Mouse (Mus musculus) telencephalon, adult 2 months (tissue): ENCODE results near the gene Tas2r138.
A peak's percentile ranks its signal among the peaks of the same experiment; 100 is the strongest.
"Not testable (repeated sequence)": the region's sequence is repeated elsewhere in the genome, so short reads cannot be mapped to it uniquely, and the experiment has no call there.

Experiments
- DNase-seq: peaks from one replicate; pipeline ENCODE4 v3.0.0-alpha.2; 2011; ENCODE audit warnings: low read depth, low spot score

Gene Tas2r138

DNA sequence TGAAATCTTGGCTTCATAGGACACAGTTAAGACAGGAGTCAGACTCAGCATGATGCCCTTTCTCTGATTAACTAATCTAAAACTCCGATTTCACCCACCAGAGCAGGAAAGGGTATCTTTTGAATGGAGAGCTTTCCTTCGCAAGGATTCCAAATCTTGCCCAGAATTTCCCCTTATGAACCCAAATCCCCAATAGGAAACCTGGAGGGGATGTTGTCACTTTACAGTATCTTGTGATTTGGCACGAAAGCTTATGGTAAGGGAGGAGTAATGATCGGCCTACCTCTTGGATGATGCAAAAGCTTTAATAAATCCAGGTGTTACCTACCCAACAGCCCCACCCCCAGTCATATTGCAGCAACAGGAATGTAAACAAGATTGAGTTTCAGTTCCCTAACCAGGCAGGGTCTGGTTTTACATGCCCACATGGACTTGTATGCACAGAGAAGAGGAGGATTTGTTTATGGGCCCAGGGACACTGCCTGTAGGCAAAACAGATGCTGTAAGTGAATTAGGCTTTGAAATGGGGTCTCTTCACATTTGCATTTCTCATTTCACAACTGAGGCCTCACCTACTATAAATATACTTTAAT is at the start of gene Tas2r138:
TSS of gene Tas2r138 (minus strand) at position 51 of the 593 bp plus-strand sequence.
- no peak for DNase-seq

DNA sequence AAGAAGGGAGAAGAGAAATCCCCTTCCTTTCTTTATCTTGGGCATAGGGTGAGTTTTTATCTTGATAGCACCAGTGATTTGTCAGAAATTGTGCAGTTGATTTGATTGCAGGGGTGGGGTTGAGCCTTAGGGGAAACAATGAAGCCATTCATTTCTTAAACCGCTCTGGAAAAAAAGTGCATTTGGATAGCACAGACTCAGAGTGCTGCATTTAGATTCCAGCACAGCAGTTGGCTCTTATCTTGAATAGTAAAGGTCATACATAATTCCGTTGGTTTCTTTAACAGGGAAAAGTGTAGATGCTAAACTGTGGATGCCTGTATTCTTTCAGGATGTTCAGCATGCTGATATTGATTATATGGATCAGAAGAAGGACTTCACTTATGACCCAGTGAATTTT is 47.8 kb upstream of the Tas2r138 start:
- peak; percentile 1 for DNase-seq

DNA sequence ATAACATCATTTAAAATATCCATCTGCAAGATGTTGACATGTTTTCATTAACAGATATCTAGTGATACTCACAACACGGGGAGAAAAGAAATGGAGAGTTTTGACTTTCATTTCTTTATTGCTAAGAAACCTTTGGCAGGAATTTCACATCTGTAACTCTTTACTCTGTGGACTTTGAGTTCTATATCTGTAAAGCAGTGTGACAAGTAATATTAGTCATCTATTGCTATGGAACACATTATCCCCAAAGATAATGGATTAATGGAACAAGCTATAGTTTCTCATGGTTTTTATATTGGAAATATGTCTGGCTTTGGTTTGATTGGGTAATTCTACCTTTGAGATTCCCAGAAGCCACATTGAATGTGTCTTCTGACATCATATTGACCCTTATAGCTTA is 37.8 kb upstream of the Tas2r138 start:
- DNase-seq = no peak

DNA sequence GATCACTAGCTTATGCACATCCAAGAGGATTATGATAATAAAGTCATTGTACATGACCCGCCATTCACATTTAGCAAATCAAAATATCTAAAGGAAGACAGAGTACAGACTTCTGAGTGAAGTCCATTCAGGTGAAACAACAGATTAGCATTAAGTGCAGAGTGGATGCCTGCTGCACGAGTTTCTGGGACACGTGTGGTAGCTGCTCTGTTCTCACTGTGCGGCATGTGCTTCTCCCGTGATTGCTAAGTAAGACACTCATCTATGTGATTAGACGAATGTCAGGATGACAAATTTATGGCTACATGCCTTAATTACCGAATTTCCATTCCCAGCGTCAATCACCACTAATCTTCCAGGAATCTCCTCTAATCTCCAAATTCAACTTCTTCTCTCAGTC is 32.6 kb upstream of the Tas2r138 start:
- DNase-seq = no peak

DNA sequence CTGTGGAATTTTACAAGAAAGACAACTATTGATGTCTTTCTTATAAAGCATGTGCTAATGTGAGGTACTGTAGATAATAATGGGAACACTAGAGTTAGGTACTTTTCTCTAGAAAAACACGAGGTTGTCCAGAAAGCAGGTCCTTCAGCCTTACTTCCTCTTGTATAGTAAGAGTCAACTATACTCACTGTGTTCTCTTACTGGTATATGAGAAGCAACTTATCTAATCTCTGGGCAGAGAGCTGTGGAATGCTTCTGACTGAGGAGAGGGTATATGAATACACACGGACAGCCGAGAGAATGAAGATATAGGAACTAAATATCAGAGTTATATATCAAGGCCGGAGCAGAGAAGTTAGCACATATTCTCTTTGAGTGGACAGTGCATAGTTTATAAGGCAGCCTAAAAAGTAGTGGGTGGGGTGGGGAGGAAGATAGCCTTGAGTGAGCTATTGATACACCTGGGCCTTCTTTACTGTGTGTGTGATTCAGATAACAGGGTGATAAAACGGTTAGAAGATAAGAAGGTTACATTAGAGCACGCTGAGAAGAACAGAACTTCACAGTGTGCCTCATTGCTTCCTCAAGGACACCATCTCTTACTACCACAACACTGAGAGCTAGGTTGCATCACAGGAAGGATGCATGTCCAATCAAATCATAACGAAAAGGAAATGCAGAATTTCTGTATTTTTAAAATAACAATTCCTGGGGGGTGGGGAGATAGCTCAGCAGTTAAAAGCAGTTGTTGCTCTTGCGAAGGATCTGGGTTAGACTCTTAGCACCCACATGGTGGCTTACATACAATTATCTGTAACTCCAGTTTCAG is 27.8 kb upstream of the Tas2r138 start:
- DNase-seq = no peak

DNA sequence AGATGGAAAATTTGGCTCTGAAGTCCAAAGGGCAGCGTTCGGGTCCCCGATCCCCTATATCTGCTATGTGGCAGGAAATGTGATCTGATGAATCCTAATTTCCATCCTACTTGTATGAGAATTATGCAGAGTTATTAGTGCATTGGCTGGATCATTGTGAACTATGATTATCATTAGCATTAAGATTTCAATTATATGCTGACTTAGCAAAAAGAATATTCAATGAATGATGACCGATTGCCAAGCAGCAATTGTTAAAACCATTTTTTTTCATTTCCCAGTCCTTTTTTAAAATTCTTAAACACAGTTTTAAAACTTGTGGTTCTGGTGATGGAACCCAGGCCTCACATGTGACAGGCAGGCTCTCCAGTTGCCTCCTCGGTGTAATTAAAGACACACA is 24.6 kb upstream of the Tas2r138 start:
- DNase-seq = no peak

DNA sequence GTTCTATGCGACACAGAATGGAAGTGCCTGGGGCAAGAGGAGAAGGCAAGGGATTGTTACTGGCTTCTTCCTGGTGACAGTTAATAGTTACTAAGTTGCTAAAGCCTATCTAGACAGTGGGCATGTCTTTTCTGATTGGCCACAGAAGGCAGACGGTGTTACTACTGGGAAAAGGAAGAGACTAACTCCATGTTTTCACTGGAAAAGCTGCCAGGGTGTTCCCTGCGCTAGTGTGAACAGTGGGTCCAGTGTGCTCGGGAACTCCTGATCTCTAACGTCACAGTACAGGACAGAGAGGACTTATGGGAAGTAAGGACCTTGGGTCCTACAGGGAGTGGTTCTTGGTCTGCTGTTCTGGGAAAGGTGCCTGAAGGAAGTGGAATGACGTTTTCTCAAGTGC is 22.4 kb upstream of the Tas2r138 start:
- no peak for DNase-seq

DNA sequence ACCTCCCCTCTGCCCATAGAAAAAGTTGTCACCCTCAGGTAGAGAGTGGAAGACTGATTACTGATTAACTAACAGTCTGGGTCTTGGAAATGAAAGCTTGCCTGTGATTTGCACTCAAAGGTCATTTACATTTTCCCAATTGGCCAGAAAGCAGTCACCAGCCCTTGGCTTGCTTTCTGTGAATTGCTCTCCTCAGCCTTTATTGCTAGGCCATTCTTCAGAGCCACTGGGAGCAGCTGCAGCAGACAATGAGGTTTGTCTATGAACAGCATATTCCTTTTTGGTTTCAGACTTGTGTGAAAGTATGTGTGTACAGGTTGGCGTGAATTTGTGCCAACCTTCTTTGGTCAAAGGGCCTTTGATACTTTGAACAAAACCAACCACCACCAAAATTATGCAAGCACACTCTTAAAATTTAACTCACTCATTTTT is 21.5 kb upstream of the Tas2r138 start:
- DNase-seq = no peak

DNA sequence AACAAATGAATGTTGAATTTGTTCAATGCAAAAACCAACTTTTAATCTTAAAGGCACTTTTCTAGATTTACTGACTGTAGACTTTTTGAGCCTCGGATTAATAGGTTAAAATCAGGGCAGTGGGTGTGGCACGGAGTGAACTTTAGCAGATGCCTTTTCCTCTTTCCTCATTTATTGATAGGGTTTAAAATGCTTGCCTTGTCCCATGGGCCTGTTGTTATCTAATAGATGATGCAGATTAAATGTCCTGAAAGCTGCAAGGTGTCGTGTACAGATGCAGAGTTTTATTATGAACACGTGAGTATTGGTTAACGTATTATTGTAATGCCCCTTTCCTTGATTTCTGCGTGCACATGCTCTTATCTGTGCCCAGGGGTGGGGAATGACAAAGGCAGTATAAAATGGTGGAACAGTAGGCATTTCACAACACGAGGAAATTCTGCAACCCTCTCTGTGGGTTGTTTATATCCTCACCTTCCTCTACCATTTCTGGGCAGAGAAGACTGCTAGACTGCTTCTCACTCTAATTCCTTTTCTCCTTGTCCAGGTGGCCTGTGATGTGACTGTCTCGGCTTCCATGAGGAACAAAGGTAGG is 15.4 kb upstream of the Tas2r138 start, which contains the start of gene Mgam:
TSS of gene Mgam (plus strand) at position 426 of the 595 bp plus-strand sequence.
- no peak for DNase-seq

DNA sequence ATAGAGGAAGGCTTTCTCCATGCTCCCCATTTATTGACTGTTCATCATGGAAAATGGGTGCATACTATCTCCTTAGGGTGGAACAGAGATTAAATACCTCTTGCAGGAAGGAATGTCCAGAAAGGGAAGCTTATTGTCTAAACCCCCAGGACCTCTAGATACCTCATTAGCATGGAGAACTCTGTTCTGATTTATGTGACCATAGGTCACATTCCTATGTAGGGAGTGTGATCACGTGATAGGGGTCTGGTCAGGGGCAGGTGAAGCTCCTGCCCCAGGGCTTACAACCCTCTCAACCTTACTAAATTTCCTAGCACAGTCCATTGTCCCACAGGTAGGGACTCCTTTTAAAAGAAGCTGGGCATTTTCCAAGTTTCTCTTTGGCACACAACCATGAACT is 13.0 kb upstream of the Tas2r138 start:
- DNase-seq = no peak

DNA sequence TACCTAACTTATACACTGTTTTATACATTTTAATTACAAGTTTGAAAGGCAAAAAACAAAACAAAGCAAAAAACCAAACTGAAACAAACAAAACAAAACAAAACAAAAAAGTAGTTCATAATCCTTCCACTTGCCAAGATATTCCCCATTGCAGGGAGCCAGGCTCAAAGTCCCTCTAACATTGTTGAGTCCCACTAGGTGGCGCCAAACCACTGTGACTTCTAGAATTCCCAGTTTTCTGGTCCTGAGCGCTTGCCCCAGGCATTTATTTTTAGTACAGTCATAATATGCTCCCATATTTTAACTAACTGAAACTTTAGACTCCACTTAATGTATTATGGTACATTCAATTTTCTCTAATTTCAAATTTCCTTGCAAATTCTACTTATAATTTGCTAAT is 4.9 kb upstream of the Tas2r138 start:
- DNase-seq = peak; percentile 29

DNA sequence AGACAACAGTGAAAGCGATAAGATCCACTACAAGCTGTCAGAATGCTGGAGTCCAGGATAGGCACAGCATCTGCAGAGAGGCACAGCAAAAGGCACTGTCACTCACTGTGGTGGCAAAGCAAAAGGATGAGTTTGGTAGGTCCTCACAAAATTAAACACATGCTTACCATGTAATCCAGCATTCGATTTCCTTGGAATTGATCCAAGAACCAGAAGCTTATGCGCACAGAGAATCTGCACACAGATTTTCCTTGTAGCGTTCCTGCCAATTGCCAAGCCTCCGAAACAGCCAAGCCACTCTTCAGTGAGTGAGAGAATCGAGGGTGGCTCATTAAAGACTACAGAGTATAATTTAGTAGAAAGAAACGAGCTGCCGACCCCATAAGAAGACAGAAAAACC is 2.9 kb downstream of the Tas2r138 start:
- DNase-seq = peak; percentile 49

DNA sequence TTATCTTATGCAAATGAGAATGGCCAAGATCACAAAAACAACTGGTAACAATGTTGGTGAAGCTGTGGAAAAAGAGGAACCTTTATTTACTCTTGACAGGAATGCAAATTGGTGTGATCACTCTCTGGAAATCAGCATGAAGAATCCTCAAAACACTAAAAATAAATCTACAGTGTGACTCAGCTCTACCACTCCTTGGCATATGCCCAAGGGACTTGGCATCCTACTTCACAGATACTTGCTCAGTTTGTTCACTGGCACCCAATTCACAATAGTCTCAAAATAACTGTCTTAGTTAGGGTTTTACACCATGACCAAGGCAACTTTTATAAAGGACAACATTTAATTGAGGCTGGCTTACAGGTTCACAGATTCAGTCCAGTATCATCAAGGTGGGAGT is 5.7 kb downstream of the Tas2r138 start:
- peak; percentile 83 for DNase-seq

DNA sequence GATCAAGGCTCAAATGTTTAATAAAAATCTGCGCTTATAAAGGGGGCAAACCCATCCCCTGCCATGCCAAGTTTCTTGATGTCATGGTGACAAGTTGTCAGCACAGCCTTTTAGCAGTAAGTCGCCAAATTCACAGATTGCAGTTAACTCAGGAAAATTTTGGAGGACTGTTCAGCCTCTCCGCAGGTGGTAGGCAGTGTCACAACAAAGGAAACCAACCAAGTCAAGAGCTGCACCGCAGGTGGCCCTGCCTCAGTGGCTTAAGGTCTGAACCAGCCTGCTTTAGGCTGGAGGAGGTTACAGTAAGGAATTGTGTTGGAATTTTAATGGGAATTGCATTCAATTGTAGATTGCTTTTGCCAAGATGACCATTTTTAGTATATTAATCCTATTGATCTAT is 14.6 kb downstream of the Tas2r138 start:
- not testable (repeated sequence) for DNase-seq

DNA sequence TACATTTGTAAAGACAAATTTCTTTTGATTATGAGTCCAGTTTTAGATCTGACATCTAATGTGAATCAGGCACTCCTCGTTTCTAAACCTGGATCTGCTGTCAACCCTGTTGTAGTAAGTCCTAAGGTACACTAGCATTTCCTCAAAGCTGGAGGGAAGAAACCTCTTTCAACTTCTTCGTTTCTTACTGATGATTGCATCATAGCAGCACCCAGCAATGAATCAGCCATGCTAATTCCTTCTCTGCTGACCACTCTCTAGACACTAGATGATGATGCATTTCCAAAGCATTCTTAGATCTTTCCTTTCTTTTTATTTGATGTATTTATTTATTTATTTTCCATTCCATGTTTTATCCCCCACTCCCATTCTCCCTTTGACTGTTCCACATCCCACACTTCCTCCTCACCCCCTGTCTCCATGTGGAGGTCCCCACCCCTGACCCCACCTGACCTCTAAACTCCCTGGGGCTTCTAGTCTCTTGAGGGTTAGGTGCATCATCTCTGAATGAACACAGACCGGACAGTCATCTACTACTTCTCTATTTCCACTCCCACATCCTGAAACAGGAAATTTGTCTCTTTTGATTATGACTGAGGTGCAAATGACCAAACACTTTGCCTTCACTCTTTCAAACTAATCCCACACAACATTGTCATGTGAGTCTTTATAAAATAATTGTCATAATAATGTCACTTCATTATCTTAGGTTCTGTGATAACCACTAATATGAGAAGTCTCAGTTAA is 18.1 kb downstream of the Tas2r138 start:
- no peak for DNase-seq

DNA sequence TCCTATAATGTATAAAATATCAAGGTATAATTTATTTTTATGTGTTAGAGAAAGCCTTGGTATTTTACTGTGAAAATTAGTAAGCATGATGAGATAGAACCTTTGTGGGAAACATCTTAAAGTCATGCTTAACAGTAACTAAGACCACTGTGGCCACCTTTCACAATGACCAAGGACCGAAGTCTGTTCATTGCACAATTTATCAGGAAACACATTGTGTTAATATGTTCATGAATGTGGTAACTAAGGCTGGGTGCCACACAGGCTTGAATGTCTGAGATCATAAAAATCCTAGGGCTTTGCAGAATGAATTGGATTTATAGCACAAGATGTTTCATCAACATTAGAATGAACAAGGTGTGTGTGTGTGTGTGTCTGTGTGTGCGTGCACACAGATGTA is 24.8 kb downstream of the Tas2r138 start:
- DNase-seq = no peak

DNA sequence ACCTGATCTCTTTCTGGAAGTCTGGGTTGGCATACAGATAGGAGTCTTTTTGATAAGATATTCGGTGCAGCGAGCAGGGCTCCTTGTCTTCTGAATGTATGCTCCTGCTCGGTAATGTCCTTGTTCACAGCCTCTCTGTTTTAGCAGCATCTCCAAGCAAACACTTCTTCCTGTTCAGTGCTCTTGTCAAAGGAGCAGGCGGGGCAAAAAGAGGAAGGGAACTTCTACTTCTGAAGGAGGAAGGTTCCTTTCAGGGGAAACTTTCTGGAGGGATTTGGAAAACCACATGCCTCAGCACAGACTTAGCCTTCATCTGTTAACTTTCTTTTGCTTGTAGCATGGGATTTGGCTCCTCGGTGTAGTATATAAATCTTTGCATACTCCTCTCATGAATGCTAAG is 27.5 kb downstream of the Tas2r138 start, which contains the start of gene Clec5a:
TSS of gene Clec5a (minus strand) at position 177 of the 400 bp plus-strand sequence.
- DNase-seq = no peak

DNA sequence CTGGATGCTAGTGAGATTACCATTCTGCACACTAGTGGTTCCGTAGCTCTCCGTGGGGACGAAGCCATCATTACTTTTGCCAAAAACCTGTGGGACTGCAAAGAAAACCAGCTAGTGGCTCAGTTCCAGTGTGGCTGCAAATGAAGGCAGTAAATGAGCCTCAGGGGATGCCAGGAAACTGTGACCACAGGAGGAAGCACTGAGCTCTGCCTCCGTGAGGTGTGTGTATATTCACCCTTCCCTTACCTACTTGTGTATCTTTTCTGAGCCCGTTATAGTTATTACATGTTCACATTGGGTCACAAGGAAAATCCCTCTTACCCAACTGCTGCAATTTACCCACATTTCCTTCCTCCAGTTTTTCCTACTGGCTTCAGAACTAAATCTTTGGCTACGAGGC is 28.8 kb downstream of the Tas2r138 start:
- DNase-seq = no peak

DNA sequence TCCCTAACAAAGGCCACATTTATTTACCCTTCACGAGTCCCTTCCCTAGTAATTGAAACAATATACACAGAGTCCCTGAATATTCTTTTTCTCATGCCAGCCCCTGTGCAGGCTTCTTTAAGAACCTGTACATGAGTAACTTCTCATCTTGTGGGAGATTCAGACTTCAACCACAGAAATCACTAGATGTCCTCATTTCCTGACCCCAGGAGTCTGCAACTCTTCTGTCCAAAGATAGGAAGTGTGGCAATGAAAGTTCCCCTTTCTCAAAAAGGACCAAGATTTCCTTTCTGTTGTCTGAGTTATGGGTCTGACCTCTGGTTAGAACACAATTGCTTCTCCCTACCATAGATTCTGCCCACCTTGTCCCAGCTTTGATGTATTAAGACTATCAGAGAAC is 36.8 kb downstream of the Tas2r138 start:
- peak; percentile 29 for DNase-seq

DNA sequence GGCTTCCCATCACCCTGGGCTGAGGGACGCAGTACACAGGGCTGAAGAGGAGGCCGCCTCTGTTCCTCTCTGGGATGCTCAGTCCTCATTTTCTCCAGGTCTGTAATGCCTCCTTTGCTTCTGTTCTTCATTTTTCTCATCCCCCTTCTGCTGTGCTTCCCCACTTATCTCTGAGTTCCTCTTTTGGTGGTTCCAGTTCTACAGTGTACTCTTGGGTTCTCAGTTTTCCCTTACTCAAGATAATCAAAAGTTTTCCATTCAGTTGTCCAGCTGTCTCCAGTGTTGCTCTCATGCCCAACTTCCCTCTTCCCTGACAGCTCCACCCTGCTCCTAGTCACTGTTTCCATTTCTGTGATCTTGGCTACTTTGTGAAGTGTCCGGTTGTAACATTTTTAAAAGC is 39.5 kb downstream of the Tas2r138 start:
- no peak for DNase-seq

DNA sequence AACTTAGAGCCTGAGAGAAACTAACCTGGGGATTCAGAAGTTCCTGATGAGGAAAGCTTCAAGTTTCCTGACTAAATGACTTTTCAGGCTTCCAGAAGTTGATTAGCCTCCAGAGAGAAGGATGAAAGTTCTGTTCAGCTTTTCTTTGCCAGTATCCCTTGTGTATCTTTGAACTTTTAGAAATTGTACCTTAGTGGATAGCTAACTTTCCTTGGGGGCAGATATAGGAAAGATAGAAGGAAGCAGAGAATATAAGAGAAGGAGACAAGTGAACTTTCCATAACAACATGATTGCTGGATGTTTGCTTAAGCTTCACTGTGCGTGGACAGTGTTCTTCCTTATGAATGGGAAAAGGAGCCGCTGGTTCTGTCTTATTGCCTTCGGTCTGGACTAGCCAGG is 43.9 kb downstream of the Tas2r138 start, which contains the start of gene Olfr460:
TSS of gene Olfr460 (plus strand) at position 301 of the 400 bp plus-strand sequence.
- DNase-seq = no peak
